Mouse (Mus musculus) yolk sac, embryonic 10.5 days (tissue): ENCODE data around the gene Mrpl50.

Source experiments
- DNase-seq: peaks from one replicate; pipeline ENCODE4 v3.0.0-alpha.2; 2017; ENCODE audit warnings: low spot score

Mrpl50 gene

GRCm38 (mm10) chr4:49520572-49521340 lies at the start of gene Mrpl50, which contains the start of gene Zfp189:
TSS of gene Mrpl50 (minus strand) at chr4:49521093.
TSS of gene Zfp189 (plus strand) at chr4:49521176.
- DNase-seq, result peak; percentile 96

GRCm38 (mm10) chr4:49567613-49568012 lies 46.7 kb upstream of the Mrpl50 start:
- DNase-seq, result no peak

- no peak for DNase-seq
Measured at GRCm38 (mm10) chr4:49559915-49560772, 39.3 kb upstream of the Mrpl50 start.

GRCm38 (mm10) chr4:49558181-49558580 lies 37.3 kb upstream of the Mrpl50 start:
- DNase-seq, result no peak

- no peak for DNase-seq
Measured at GRCm38 (mm10) chr4:49557375-49557774, 36.5 kb upstream of the Mrpl50 start.

- no peak for DNase-seq
Measured at GRCm38 (mm10) chr4:49553380-49553779, 32.5 kb upstream of the Mrpl50 start.

- peak; percentile 68 for DNase-seq
Measured at GRCm38 (mm10) chr4:49549383-49549782, 28.5 kb upstream of the Mrpl50 start, which contains the start of gene Aldob. TSS of gene Aldob (minus strand) at chr4:49549546.

- DNase-seq, result no peak
Measured at GRCm38 (mm10) chr4:49547544-49548219, 26.8 kb upstream of the Mrpl50 start.

- DNase-seq, result peak; percentile 80
Measured at GRCm38 (mm10) chr4:49546873-49547543, 26.1 kb upstream of the Mrpl50 start.

GRCm38 (mm10) chr4:49546026-49546425 lies 25.1 kb upstream of the Mrpl50 start:
- DNase-seq, result no peak

GRCm38 (mm10) chr4:49540966-49541365 lies 20.1 kb upstream of the Mrpl50 start:
- no peak for DNase-seq

GRCm38 (mm10) chr4:49539665-49540064 lies 18.8 kb upstream of the Mrpl50 start:
- DNase-seq, result no peak

- DNase-seq, result no peak
Measured at GRCm38 (mm10) chr4:49536671-49537070, 15.8 kb upstream of the Mrpl50 start.

- no peak for DNase-seq
Measured at GRCm38 (mm10) chr4:49535675-49536294, 14.9 kb upstream of the Mrpl50 start.

- no peak for DNase-seq
Measured at GRCm38 (mm10) chr4:49535036-49535435, 14.1 kb upstream of the Mrpl50 start.

- DNase-seq, result no peak
Measured at GRCm38 (mm10) chr4:49522576-49522975, 1.7 kb upstream of the Mrpl50 start.

GRCm38 (mm10) chr4:49521346-49521745 lies 453 bp upstream of the Mrpl50 start:
- no peak for DNase-seq

- DNase-seq, result no peak
Measured at GRCm38 (mm10) chr4:49519476-49519875, 1.4 kb downstream of the Mrpl50 start.

GRCm38 (mm10) chr4:49514441-49514840 lies 6.5 kb downstream of the Mrpl50 start:
- no peak for DNase-seq

- no peak for DNase-seq
Measured at GRCm38 (mm10) chr4:49512636-49513035, 8.3 kb downstream of the Mrpl50 start.

- peak; percentile 33 for DNase-seq
Measured at GRCm38 (mm10) chr4:49510236-49510835, 10.6 kb downstream of the Mrpl50 start.
